Mouse (Mus musculus) ES-Bruce4 (cell line): ENCODE measurements at regions not wholly inside any gene's neighbourhood (a gene's known extent, or its start where the extent isn't known, plus 50 kb on each side); places are given as distances from the start of the nearest gene placed in this dataset.

ENCODE experiments used
- CTCF ChIP-seq: IDR thresholded peaks from one replicate; pipeline ENCODE4 v1.8.1; 2011; ENCODE audit warnings: low read depth, low read length
- EP300 ChIP-seq: IDR thresholded peaks from 2 replicates; pipeline ENCODE4 v1.6.1; 2011; ENCODE audit warnings: low read depth, low read length; ENCODE audit not compliant: insufficient read depth

DNA sequence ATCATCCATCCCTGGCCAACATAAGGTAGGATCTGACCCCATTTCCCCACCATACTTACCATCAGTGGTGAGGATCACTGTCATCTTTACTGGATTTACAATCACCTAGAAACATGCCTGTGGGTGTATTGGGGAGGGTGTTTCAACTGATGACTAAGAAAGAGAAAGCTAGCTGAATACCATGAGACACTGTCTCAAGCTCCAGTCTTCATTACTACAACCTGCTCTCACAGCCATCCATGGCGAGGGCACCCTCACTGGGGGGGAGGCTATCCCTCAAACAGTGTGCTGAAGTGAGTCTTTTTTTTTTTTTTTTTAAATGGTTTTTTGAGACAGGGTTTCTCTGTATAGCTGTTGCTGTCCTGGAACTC, 154.9 kb downstream of the Qrsl1 start:
- TF ChIP-seq CTCF (no peak), EP300 (no peak)
